Mouse (Mus musculus) limb, embryonic 15.5 days (tissue): Measurements from ENCODE around the gene Rpl37. TPM values are rescaled to one million over a fixed set of nuclear protein-coding genes. Genes with fewer than 3 reads are reported as not detected.

Experiments
- ATAC-seq: fragments of 200-750 bp; cut with Nextera tagmentation; 2 replicates; pipeline ENCODE4 v1.8.0; 2017; ENCODE audit warnings: low read depth, moderate TSS enrichment; ENCODE audit not compliant: insufficient number of reproducible peaks, low FRiP score, low TSS enrichment
- H3K27ac ChIP-seq: fragments of 300-500 bp; sonication (generic); 2 replicates; pipeline ENCODE4 v1.5.1; 2015; ENCODE audit warnings: moderate library complexity, mild to moderate bottlenecking, inconsistent platforms
- H3K27me3 ChIP-seq: fragments of 300-500 bp; sonication (generic); 2 replicates; pipeline ENCODE4 v1.6.1; 2015; ENCODE audit warnings: inconsistent platforms
- H3K36me3 ChIP-seq: fragments of 300-500 bp; sonication (generic); 2 replicates; pipeline ENCODE4 v1.6.1; 2015; ENCODE audit warnings: inconsistent platforms
- H3K4me1 ChIP-seq: fragments of 300-500 bp; sonication (generic); 2 replicates; pipeline ENCODE4 v1.6.1; 2015; ENCODE audit warnings: inconsistent platforms
- H3K4me2 ChIP-seq: fragments of 300-500 bp; sonication (generic); 2 replicates; pipeline ENCODE4 v1.6.1; 2015; ENCODE audit warnings: mild to moderate bottlenecking, inconsistent platforms
- H3K4me3 ChIP-seq: fragments of 300-500 bp; sonication (generic); 2 replicates; pipeline ENCODE4 v1.5.1; 2015; ENCODE audit warnings: mild to moderate bottlenecking, inconsistent platforms
- H3K9ac ChIP-seq: fragments of 300-500 bp; sonication (generic); 2 replicates; pipeline ENCODE4 v1.6.1; 2015; ENCODE audit warnings: inconsistent platforms
- H3K9me3 ChIP-seq: fragments of 300-500 bp; sonication (generic); 2 replicates; pipeline ENCODE4 v1.6.1; 2016; ENCODE audit warnings: inconsistent platforms
- WGBS: fragments of 180-500 bp; shearing (Covaris S2); methylation state at CpG from one replicate; pipeline ENCODE4 v1.1.7; 2015; 5-methylcytosine and 5-hydroxymethylcytosine counted together
- polyA plus RNA-seq: library from polyadenylated mRNA; unstranded; fragments of >200 nt; fragmentation: Nextera tagmentation; extraction: Ambion mirVana; gene quantifications from 2 replicates; pipeline ENCODE4 v1.2.1, GENCODE M21; 2015

Gene Rpl37
- 448 and 621 TPM in 2 replicates for polyA plus RNA-seq

GRCm38 (mm10) chr15:5116270-5117030 is at the start of gene Rpl37:
Gene Rpl37 (plus strand): TSS chr15:5116645.
- H3K4me1 ChIP-seq: peaks cover 17% of the 10 kb centered on the region
- H3K27ac ChIP-seq: peak within 1 kb of the TSS; percentile 97
- peak within 1 kb of the TSS; percentile 81 for H3K4me3 ChIP-seq
- H3K4me2 ChIP-seq: peak within 1 kb of the TSS; percentile 54
- H3K36me3 ChIP-seq: peaks cover 36% of the 10 kb centered on the region
- under 1% methylated on average over 54 of the region's 55 CpGs for WGBS
- ATAC-seq: peak; percentile 99
- no peaks in the 10 kb centered on the region for H3K9me3 ChIP-seq
- no peaks in the 10 kb centered on the region for H3K27me3 ChIP-seq
- peak within 1 kb of the TSS; percentile 82 for H3K9ac ChIP-seq

- H3K9me3 ChIP-seq: no peaks in the 10 kb centered on the region
- no peak overlapping the region for H3K27ac ChIP-seq
- no peaks in the 10 kb centered on the region for H3K4me1 ChIP-seq
- H3K9ac ChIP-seq: no peak overlapping the region
- 54% methylated on average over 15 of the region's 15 CpGs for WGBS
- H3K4me2 ChIP-seq: no peak overlapping the region
- no peak overlapping the region for H3K4me3 ChIP-seq
- H3K27me3 ChIP-seq: no peaks in the 10 kb centered on the region
- ATAC-seq: no peak
- H3K36me3 ChIP-seq: no peaks in the 10 kb centered on the region
Measured at GRCm38 (mm10) chr15:5068801-5069518, 47.5 kb upstream of the Rpl37 start.

GRCm38 (mm10) chr15:5081235-5081634 is 35.2 kb upstream of the Rpl37 start:
- no peaks in the 10 kb centered on the region for H3K4me1 ChIP-seq
- no peak overlapping the region for H3K4me2 ChIP-seq
- no peaks in the 10 kb centered on the region for H3K9me3 ChIP-seq
- H3K36me3 ChIP-seq: no peaks in the 10 kb centered on the region
- no peak overlapping the region for H3K9ac ChIP-seq
- H3K27ac ChIP-seq: no peak overlapping the region
- H3K27me3 ChIP-seq: no peaks in the 10 kb centered on the region
- WGBS: 70% methylated on average over 1 of the region's 1 CpGs
- no peak for ATAC-seq
- no peak overlapping the region for H3K4me3 ChIP-seq

- WGBS: 22% methylated on average over 2 of the region's 2 CpGs
- no peak overlapping the region for H3K27ac ChIP-seq
Measured at GRCm38 (mm10) chr15:5086162-5086561, 30.3 kb upstream of the Rpl37 start.

GRCm38 (mm10) chr15:5088850-5089608 is 27.4 kb upstream of the Rpl37 start:
- H3K4me3 ChIP-seq: no peak overlapping the region
- ATAC-seq: no peak
- no peak overlapping the region for H3K27ac ChIP-seq
- no peak overlapping the region for H3K9ac ChIP-seq
- 37% methylated on average over 7 of the region's 7 CpGs for WGBS
- H3K27me3 ChIP-seq: no peaks in the 10 kb centered on the region
- no peaks in the 10 kb centered on the region for H3K4me1 ChIP-seq
- no peaks in the 10 kb centered on the region for H3K36me3 ChIP-seq
- H3K9me3 ChIP-seq: no peaks in the 10 kb centered on the region
- no peak overlapping the region for H3K4me2 ChIP-seq

More at GRCm38 (mm10) chr15:5086162-5086561, 30.3 kb upstream of the Rpl37 start:
- Histone ChIP-seq H3K4me2 (no peak overlapping the region), H3K36me3 (no peaks in the 10 kb centered on the region), H3K9ac (no peak overlapping the region), H3K4me1 (no peaks in the 10 kb centered on the region), H3K4me3 (no peak overlapping the region), H3K27me3 (no peaks in the 10 kb centered on the region), H3K9me3 (no peaks in the 10 kb centered on the region)
- no peak for ATAC-seq

DNA sequence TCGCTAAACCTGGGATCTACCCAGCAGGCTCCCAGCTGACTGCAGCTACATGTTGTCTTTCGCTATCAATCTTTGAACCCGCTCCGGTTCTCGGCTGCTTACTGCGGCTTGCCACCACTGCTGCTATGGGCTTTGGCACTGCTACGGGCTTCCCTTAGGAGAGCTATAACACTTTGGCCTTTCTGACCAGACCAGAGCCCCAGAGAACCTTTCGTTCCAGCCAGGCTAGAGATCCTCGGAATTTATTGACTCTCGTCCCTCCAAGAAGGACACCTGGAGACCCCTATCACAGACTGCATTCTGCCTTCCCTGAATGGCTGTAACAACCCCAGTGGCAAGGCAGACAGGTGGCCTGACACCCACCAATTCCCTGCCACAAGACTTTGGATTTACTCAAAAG is 26.3 kb upstream of the Rpl37 start:
- H3K27me3 ChIP-seq: no peaks in the 10 kb centered on the region
- no peak overlapping the region for H3K27ac ChIP-seq
- no peaks in the 10 kb centered on the region for H3K9me3 ChIP-seq
- H3K36me3 ChIP-seq: no peaks in the 10 kb centered on the region
- 88% methylated on average over 10 of the region's 10 CpGs for WGBS
- H3K4me2 ChIP-seq: no peak overlapping the region
- H3K4me1 ChIP-seq: no peaks in the 10 kb centered on the region
- H3K4me3 ChIP-seq: no peak overlapping the region
- no peak for ATAC-seq
- no peak overlapping the region for H3K9ac ChIP-seq

DNA sequence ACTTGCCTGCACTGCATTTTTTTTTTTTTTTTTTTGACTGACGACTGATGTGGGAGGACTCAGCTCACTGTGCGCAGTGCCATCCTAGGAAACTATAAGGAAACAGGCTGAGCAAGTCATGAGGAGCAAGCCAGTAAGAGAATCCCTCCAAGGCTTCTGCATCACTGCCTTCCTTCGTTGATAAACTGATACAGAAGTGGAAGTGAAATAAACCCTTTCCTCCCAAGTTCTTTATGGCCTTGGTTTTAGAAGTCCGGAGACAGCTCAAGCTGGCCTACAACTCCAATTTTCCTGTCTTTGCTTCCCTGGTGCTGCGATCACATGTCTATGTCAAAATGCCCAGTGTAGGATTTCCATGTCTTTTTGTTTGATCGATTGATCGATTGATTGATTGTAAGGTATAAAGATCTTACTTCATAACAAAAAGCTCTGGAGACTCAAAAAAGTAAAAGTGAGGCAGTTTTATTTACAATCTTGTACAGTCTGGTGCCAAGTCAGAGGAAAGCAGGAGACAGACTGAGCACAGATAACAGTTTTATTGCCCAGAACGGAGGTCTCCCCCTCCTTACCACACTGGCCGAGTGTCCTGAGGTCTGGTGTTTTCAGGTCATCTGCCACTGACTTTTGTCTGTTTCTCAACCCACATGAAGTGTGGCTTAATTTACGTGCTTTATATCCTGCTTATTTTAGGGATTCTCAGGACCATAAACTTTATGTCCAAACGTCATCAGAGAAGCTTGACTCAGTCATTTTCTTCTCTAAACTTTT is 20.7 kb upstream of the Rpl37 start:
- WGBS: 70% methylated on average over 11 of the region's 11 CpGs
- ATAC-seq: no peak

DNA sequence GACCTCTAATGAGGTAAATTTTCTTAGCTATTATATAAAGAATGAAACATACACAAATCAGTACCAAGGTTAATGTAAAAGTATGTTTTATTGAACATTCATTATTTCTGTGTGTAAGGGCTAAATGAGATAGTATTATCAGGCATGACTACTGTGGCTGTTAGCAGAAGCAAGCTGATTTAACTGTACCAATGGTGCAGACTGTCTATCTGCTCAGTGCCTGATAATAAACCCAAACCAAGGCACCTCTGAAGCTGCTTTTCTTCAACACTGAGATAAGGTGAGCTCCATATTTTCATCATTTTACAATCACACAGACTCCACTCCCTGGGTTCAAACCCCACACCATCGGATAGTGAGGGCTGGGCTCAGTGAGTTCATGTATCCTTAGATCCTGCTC is 19.1 kb upstream of the Rpl37 start:
- no peak for ATAC-seq
- Histone ChIP-seq H3K4me1 (no peaks in the 10 kb centered on the region), H3K27me3 (no peaks in the 10 kb centered on the region), H3K9ac (no peak overlapping the region), H3K4me2 (no peak overlapping the region), H3K27ac (no peak overlapping the region), H3K9me3 (no peaks in the 10 kb centered on the region), H3K4me3 (no peak overlapping the region), H3K36me3 (no peaks in the 10 kb centered on the region)
- WGBS: 95% methylated on average over 1 of the region's 1 CpGs

More for the DNA sequence above, 20.7 kb upstream of the Rpl37 start:
- Histone ChIP-seq H3K4me1 (no peaks in the 10 kb centered on the region), H3K4me3 (no peak overlapping the region), H3K36me3 (no peaks in the 10 kb centered on the region), H3K9me3 (no peaks in the 10 kb centered on the region), H3K27me3 (no peaks in the 10 kb centered on the region), H3K27ac (no peak overlapping the region), H3K9ac (no peak overlapping the region), H3K4me2 (no peak overlapping the region)

GRCm38 (mm10) chr15:5102312-5102711 is 14.1 kb upstream of the Rpl37 start:
- 90% methylated on average over 4 of the region's 4 CpGs for WGBS
- Histone ChIP-seq H3K4me3 (no peak overlapping the region), H3K36me3 (no peaks in the 10 kb centered on the region), H3K4me2 (no peak overlapping the region), H3K4me1 (no peaks in the 10 kb centered on the region), H3K9me3 (no peaks in the 10 kb centered on the region), H3K9ac (no peak overlapping the region), H3K27me3 (no peaks in the 10 kb centered on the region), H3K27ac (no peak overlapping the region)
- no peak for ATAC-seq

DNA sequence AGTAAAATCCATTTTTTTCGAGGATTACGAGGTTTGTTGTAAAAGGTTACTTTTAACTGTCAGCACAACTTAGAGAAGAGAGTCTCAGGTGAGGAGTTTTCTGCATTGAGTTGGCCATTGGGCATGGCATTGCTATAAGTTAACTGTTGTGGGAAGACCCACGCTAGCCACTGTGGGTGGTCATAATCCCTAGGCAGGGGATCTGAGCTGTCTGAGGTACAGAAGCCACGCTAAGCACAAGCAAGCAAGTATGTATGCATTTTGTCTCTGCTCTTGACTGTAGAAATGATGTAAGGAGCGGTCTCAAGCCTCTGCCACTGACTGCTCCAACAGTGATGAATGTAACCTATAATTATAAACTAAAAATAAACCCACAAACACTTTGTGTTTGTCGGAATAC is 10.6 kb upstream of the Rpl37 start:
- WGBS: 77% methylated on average over 6 of the region's 6 CpGs
- no peaks in the 10 kb centered on the region for H3K36me3 ChIP-seq
- H3K4me2 ChIP-seq: no peak overlapping the region
- ATAC-seq: no peak
- no peak overlapping the region for H3K9ac ChIP-seq
- no peak overlapping the region for H3K4me3 ChIP-seq
- no peaks in the 10 kb centered on the region for H3K9me3 ChIP-seq
- H3K4me1 ChIP-seq: no peaks in the 10 kb centered on the region
- no peak overlapping the region for H3K27ac ChIP-seq
- H3K27me3 ChIP-seq: no peaks in the 10 kb centered on the region

DNA sequence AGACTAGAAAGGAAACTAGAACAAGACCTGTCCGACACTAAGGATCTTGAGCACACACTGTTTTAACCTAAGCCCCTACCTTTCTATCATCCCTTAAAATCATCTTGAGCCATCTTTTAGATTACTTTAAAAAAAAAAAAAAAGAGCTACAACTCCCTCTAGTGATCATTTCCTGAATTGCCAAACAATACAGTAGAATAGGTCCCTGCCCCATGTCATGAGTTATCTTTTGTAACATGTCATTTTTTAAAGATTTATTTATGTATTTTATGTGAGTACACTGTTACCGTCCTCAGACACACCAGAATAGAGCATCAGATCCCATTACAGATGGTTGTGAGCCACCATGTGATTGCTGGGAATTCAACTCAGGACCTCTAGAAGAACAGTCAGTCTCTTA is 10.2 kb upstream of the Rpl37 start:
- H3K27ac ChIP-seq: no peak overlapping the region
- H3K9ac ChIP-seq: no peak overlapping the region
- no peak overlapping the region for H3K4me2 ChIP-seq
- no peaks in the 10 kb centered on the region for H3K36me3 ChIP-seq
- ATAC-seq: no peak
- H3K4me3 ChIP-seq: no peak overlapping the region
- H3K4me1 ChIP-seq: no peaks in the 10 kb centered on the region
- 38% methylated on average over 2 of the region's 2 CpGs for WGBS
- no peaks in the 10 kb centered on the region for H3K9me3 ChIP-seq
- no peaks in the 10 kb centered on the region for H3K27me3 ChIP-seq
